Mouse (Mus musculus): ENCODE data around the gene BC052040.

Gene BC052040

GRCm38 (mm10) chr2:115699032-115699431, 117.5 kb downstream of the BC052040 start:
- DNase-seq (ENCODE audit: low read depth, low spot score), result no peak

- DNase-seq (ENCODE audit: low read depth, low spot score), result no peak
Observed at GRCm38 (mm10) chr2:115702610-115703009, 121.1 kb downstream of the BC052040 start.

GRCm38 (mm10) chr2:115717535-115717934, 136.0 kb downstream of the BC052040 start:
- no peak for DNase-seq (ENCODE audit: low read depth, low spot score)

GRCm38 (mm10) chr2:115717980-115718379, 136.5 kb downstream of the BC052040 start:
- DNase-seq (ENCODE audit: low read depth, low spot score), result no peak

GRCm38 (mm10) chr2:115723452-115723851, 141.9 kb downstream of the BC052040 start:
- DNase-seq (ENCODE audit: low read depth, low spot score), result peak; percentile 44

GRCm38 (mm10) chr2:115724216-115724615, 142.7 kb downstream of the BC052040 start:
- DNase-seq (ENCODE audit: low read depth, low spot score), result no peak

GRCm38 (mm10) chr2:115724726-115725125, 143.2 kb downstream of the BC052040 start:
- DNase-seq (ENCODE audit: low read depth, low spot score), result no peak

- DNase-seq (ENCODE audit: low read depth, low spot score), result no peak
Observed at GRCm38 (mm10) chr2:115725503-115725902, 144.0 kb downstream of the BC052040 start.

- no peak for DNase-seq (ENCODE audit: low read depth, low spot score)
Observed at GRCm38 (mm10) chr2:115725926-115726325, 144.4 kb downstream of the BC052040 start.

GRCm38 (mm10) chr2:115726806-115727205, 145.3 kb downstream of the BC052040 start:
- DNase-seq (ENCODE audit: low read depth, low spot score), result no peak

GRCm38 (mm10) chr2:115728627-115729026, 147.1 kb downstream of the BC052040 start:
- DNase-seq (ENCODE audit: low read depth, low spot score), result no peak

- DNase-seq (ENCODE audit: low read depth, low spot score), result no peak
Observed at GRCm38 (mm10) chr2:115730502-115730901, 149.0 kb downstream of the BC052040 start.

GRCm38 (mm10) chr2:115731171-115731570, 149.7 kb downstream of the BC052040 start:
- DNase-seq (ENCODE audit: low read depth, low spot score), result no peak

- no peak for DNase-seq (ENCODE audit: low read depth, low spot score)
Observed at GRCm38 (mm10) chr2:115732572-115732971, 151.1 kb downstream of the BC052040 start.

GRCm38 (mm10) chr2:115733017-115733692, 151.6 kb downstream of the BC052040 start:
- no peak for DNase-seq (ENCODE audit: low read depth, low spot score)

- DNase-seq (ENCODE audit: low read depth, low spot score), result no peak
Observed at GRCm38 (mm10) chr2:115734850-115735249, 153.3 kb downstream of the BC052040 start.

GRCm38 (mm10) chr2:115736416-115736815, 154.9 kb downstream of the BC052040 start:
- DNase-seq (ENCODE audit: low read depth, low spot score), result no peak

- peak; percentile 39 for DNase-seq (ENCODE audit: low read depth, low spot score)
Observed at GRCm38 (mm10) chr2:115737966-115738365, 156.4 kb downstream of the BC052040 start.

- no peak for DNase-seq (ENCODE audit: low read depth, low spot score)
Observed at GRCm38 (mm10) chr2:115742061-115742460, 160.5 kb downstream of the BC052040 start.

- DNase-seq (ENCODE audit: low read depth, low spot score), result peak; percentile 37
Observed at GRCm38 (mm10) chr2:115747639-115748038, 166.1 kb downstream of the BC052040 start.

GRCm38 (mm10) chr2:115751177-115751576, 169.7 kb downstream of the BC052040 start:
- no peak for DNase-seq (ENCODE audit: low read depth, low spot score)

- DNase-seq (ENCODE audit: low read depth, low spot score), result no peak
Observed at GRCm38 (mm10) chr2:115757685-115758084, 176.2 kb downstream of the BC052040 start.

- no peak for DNase-seq (ENCODE audit: low read depth, low spot score)
Observed at GRCm38 (mm10) chr2:115758542-115758941, 177.0 kb downstream of the BC052040 start.

Data from mesoderm, embryonic 11.5 days (tissue).